Mouse (Mus musculus): ENCODE data around the gene Ube2j2. TPM values are rescaled to one million over a fixed set of nuclear protein-coding genes. Genes with fewer than 3 reads are reported as not detected.

Ube2j2 gene
- total RNA-seq, 2 experiments from 2014 or later: 84.9 to 93.8 TPM

DNA sequence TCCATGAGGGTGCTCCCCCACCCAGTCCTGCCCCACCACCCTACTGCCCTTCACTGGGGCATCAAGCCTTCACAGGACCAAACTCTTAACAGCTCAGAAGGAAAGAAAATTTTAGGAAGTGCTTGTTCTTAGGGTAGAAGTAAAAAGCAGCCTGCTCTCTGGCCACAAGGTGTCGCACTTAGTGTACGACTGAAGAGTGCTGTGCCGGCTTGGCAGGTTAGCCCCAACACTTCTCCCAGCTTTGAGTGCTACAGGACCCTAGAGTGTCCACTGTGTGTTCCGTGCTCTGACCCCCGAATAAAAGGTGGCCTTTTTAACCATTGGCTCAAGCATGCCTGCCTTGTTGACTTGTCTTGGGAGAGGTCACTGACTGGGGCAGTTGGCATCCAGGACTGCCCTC is 15.6 kb downstream of the Ube2j2 start:
- peak; percentile 66 to 83 for DNase-seq (ENCODE audit: extremely low spot score in 1 of 2, low spot score in 2 of 2)
- intact Hi-C loops (cut with DNase I): no loop called here

DNA sequence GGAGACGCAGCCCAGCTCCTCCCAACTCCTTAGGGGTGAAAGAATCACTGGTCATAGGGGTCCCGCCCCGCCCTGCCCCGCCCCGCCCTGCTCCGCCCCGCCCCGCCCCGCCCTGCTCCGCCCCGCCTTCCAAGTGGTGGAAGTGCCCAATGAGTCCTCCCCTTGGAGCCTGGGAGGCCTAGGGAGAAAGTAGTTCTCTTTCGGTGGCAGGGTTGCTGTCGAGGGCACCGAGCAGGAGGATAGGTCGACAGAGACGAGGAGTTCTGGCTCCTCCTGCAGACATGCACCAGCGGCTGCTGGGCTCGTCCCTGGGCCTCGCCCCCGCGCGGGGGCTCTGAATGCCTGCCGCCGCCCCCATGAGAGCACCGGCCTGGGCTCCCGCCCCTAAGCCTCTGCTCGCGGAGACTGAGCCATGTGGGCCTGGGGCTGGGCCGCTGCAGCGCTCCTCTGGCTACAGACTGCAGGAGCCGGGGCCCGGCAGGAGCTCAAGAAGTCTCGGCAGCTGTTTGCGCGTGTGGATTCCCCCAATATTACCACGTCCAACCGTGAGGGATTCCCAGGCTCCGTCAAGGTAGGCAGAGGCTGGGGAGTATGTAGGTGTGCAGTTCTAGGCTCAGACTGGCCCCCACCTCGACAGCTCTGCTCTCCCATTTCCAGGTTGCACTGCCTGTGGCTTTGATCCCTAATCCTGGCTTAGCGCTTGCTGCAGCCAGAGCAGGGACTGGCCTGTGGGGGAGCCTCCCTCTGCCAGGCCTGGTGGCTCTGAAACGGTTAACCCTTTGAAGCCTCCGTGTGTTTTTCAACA is 18.7 kb downstream of the Ube2j2 start, which contains the start of gene C1qtnf12:
Gene C1qtnf12, plus strand, starts transcription at position 152 of the 805 bp plus-strand sequence.
- DNase-seq (ENCODE audit: extremely low spot score in 1 of 2, low spot score in 2 of 2): peak in 1 of 2 experiments; percentile 56
- intact Hi-C loops (cut with DNase I): loop anchor here (10.0 kb wide), 1 partner anchor 132 kb away; no protein-coding TSS in a partner anchor

DNA sequence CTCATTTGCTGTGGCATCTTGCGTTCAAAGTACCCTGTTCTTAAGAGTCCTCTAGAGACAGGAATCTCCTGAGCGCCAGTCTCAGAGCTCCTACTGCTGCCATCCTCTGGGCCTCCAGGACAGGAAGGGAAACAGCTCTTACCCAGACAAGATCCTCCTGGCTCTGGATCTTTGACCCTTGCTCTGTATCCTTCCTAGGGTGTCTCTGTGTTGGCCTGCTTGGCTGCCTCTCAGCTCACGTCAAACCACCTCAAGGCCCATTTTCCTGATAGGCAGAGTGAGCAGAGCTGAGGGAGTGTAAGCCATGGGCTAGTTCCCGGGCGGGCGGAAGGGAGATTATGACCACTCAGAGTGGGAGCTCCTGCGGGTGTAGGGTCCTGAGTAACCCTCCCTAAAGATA is 19.5 kb downstream of the Ube2j2 start:
- intact Hi-C loops (cut with DNase I): loop anchor here (10.0 kb wide), 1 partner anchor 132 kb away; no protein-coding TSS in a partner anchor
- no peak for DNase-seq (ENCODE audit: extremely low spot score in 1 of 2, low spot score in 2 of 2)

DNA sequence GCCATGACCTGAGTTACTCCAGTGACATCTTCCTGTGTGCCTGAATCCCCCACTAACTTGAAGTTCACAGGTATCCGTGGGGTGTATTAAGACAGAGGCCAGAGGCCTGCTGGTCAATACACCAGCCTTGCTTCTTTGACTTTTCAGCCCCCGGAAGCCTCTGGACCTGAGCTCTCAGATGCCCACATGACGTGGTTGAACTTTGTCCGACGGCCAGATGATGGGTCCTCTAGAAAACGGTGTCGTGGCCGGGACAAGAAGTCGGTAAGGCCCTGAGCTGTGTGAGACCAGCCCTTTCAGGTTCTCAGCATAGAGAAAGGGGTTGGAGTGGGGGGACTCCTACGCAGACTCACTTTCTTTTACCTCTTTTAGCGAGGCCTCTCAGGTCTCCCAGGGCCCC is 20.8 kb downstream of the Ube2j2 start:
- intact Hi-C loops (cut with DNase I): loop anchor here (10.0 kb wide), 1 partner anchor 130 kb away; no protein-coding TSS in a partner anchor

DNA sequence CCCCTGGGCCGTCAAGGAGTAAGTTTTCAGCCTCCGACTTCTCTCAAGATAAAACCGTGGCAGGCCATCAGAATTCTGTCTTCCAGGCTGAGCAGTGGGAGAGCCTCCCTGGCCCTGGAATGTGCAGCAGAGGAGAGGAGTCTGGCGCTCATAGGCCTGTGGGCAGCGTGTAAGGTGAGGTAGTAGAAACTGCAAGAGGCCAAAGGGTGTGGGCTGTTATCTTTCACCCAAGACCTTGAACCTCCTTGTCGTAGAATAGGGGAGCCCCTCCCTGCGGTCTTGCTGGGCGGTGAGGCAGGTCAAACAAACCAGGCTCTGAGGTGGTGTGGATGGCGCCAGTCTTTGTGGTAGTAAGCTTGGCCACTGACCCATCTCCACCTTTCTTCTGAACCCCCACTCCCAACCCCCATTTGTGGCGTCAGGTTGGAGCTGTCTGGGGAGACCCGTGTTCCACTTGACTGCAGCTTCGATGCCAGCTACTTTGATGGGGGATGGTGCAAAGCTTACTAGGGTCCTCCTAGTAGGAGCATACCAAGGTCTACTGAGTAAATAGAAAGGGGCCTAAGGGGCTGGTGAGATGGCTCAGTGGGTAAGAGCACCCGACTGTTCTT is 25.5 kb downstream of the Ube2j2 start:
- intact Hi-C loops (cut with DNase I): loop anchor here (10.0 kb wide), 1 partner anchor 126 kb away; no protein-coding TSS in a partner anchor
- DNase-seq (ENCODE audit: extremely low spot score in 1 of 2, low spot score in 2 of 2): no peak

More for the DNA sequence above, 20.8 kb downstream of the Ube2j2 start:
- no peak for DNase-seq (ENCODE audit: extremely low spot score in 1 of 2, low spot score in 2 of 2)

DNA sequence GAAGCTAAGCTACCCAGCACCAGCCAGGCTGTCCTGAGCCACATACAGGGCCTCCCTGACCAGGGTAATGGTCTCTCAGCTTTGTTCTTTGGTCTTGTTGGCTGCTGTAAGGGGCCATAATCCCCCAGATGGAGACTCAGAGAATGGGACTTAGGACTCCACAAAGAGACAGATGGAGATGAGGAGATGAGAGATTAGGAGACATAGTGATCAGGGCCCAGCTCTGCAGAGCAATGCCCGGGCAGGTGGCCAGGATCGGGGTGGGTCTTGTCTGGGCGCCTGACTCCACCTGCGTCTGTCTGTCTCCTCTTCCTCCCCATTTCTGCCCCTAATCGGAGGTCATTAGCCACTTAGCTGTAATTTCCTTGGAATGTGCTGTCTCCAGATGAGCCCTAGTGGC is 26.7 kb downstream of the Ube2j2 start:
- no peak for DNase-seq (ENCODE audit: extremely low spot score in 1 of 2, low spot score in 2 of 2)
- intact Hi-C loops (cut with DNase I): no loop called here

DNA sequence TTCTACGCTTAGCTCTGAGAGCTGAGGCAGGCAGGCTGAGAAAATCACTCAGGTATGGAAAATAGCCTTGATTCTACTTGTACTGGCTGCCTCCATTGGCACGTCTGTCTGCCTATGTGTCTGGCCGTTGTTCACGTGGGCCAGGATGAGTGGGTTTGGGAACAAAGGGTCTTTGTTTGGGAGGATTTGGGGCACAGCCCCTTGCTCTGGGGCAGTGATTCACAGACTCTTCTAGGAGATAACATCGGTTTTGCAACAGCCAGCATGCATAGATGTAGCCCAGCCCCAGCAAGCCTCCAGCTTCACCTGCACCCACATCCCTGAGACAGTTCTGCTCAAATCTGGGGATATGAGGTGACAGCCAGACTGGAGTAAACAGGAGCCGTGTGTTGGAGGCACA is 29.0 kb downstream of the Ube2j2 start:
- intact Hi-C loops (cut with DNase I): no loop called here

DNA sequence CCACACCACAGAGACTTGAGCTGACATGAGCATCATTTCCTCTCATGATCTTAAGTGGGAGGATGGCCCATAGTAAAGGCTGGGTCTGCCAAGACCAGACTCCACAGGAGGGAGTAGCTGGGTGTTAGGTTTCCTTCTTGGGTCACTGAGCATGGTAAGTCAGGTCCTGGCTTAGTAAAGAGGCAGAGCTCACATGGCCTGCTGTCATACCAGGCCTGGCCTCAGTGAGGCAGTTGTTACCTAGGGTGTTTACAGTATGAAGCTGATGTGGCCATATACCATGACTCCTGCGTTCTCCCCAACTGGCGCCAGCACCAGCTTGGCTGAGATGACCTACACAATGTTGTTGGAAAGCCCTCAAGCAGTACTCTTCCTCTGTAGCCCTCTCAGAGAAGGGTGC is 29.6 kb downstream of the Ube2j2 start:
- no peak for DNase-seq (ENCODE audit: extremely low spot score in 1 of 2, low spot score in 2 of 2)
- intact Hi-C loops (cut with DNase I): no loop called here

More for the DNA sequence above, 29.0 kb downstream of the Ube2j2 start:
- DNase-seq (ENCODE audit: extremely low spot score in 1 of 2, low spot score in 2 of 2): no peak

DNA sequence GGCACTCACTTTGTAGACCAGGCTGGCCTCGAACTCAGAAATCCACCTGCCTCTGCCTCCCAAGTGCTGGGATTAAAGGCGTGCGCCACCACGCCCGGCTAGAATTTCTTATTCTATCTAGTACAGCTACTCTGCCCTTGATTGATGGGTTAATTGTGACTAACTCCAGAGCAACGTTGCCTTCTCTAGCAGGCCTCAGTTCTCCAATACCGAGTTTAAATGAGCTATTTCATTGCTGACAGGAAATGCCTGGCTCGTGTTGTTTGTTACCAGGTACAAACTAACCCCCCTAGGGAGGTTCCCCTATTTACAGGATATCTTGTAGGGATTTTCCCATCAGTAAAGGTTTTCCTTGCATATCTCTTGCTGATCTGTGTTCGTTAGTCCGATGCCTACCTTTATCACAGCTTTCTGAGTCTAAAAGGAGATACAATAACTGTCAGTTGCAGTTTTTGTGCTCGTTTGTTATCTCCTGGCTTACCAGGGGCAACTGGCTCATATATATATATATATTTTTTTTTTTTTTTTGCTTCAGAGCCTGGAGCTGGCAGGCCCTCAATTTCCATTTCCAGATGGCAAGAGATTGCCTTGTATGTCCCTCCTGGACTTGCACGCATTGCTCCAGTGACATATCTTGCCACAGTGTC is 37.9 kb downstream of the Ube2j2 start:
- DNase-seq (ENCODE audit: extremely low spot score in 1 of 2, low spot score in 2 of 2): no peak
- intact Hi-C loops (cut with DNase I): no loop called here

DNA sequence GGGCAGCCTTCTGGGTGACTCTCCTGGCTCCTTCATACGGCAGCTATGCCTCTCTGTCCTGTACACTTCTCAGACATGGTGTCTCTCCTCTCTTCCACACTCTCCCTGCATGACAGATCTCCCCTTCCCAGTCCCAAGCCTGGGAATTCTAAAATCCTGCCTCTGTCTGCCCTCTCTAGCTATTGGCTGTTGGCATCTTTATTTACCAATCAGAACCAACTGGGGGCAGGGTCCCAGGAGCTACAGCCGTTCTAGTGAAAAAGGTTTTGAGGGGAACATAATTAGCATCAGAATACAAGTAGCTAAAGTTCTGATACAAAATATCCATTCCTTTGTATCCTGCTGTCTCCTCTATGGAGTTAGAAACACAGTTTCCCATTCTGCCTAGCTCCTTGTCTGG is 40.2 kb downstream of the Ube2j2 start:
- DNase-seq (ENCODE audit: extremely low spot score in 1 of 2, low spot score in 2 of 2): no peak

DNA sequence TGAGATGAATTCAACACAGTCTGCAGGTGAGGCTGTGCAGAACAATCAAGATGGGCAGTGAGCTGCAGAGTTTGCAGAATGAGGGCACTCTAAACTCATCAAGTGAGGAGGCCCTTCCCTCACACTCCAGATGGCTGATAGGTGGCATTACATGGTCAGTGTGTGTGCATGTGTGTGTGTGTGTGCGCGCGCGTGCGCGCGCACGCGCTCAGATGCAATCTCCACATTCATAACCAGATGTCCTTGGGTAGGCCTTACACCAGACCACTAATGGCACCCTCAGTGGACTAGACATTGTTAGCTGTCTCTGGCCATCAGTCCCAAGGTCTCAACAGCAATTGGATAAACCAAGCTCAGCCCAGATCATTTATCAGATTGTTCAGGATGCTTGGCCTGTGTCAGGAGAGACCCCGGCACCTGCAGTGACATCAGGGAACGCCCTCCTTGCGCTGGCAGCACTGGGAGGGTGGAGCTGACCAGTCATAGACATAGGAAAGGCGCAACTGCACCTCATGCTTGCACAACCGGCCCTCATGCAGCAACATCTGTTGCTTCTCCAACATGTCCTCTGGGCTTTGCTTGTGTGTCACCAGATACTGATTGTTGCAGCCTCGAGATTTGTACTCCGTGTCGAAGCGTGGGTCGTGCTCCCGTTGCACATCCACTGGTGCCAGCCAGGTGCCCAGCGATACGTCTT is 47.7 kb downstream of the Ube2j2 start:
- intact Hi-C loops (cut with DNase I): no loop called here
- no peak for DNase-seq (ENCODE audit: extremely low spot score in 1 of 2, low spot score in 2 of 2)

More for the DNA sequence above, 40.2 kb downstream of the Ube2j2 start:
- intact Hi-C loops (cut with DNase I): no loop called here

DNA sequence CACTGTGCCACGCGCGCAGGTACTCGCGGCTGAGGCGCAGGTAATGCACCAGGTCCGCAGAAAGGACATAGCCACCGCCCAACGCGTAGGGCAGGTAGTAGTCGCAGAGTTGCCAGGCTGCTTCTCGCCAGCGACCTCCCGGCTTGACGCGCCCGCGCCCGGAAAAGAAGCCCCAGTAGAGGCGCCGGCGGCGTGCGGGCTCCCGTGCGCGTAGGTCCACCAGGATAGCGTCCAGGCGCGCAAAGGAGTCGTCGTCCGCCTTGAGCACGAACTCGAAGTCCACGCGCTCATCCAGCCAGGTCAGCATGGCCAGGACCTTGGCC is 48.2 kb downstream of the Ube2j2 start:
- intact Hi-C loops (cut with DNase I): no loop called here

DNA sequence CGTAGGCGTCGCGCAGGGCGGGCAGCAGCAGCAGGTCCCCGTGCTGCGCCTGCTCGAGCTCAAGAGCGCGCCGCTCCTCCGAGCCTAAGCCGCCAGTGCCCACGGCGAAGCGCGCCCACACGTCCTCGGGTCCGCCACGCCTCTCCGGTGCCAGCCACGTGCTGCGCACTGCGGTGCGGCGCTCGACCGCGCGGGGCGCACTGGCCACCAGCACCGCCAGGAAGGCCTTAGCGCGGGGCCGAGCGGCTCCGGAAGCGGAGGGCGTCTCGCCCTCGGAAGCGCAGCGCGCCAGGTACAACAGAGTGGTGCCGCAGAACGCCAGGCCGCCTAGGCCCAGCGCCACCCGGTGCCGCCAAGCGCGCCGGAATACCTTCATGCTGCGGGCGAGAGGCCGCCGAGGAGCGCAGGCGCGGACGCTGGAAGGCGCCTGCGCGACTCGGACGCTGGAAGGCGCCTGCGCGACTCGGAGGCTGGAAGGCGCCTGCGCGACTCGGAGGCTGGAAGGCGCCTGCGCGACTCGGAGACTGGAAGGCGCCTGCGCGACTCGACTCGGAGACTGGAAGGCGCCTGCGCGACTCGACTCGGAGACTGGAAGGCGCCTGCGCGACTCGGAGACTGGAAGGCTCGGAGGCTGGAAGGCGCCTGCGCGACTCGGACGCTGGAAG is 48.7 kb downstream of the Ube2j2 start, which contains the start of the genes B3galt6 and Sdf4:
Gene B3galt6, minus strand, starts transcription at position 409 of the 665 bp plus-strand sequence.
Gene Sdf4, plus strand, starts transcription at position 632 of the 665 bp plus-strand sequence.
- intact Hi-C loops (cut with DNase I): no loop called here
- DNase-seq (ENCODE audit: extremely low spot score in 1 of 2, low spot score in 2 of 2): peak; percentile 74 to 91

More for the DNA sequence above, 48.2 kb downstream of the Ube2j2 start:
- DNase-seq (ENCODE audit: extremely low spot score in 1 of 2, low spot score in 2 of 2): peak in 1 of 2 experiments; percentile 17

DNA sequence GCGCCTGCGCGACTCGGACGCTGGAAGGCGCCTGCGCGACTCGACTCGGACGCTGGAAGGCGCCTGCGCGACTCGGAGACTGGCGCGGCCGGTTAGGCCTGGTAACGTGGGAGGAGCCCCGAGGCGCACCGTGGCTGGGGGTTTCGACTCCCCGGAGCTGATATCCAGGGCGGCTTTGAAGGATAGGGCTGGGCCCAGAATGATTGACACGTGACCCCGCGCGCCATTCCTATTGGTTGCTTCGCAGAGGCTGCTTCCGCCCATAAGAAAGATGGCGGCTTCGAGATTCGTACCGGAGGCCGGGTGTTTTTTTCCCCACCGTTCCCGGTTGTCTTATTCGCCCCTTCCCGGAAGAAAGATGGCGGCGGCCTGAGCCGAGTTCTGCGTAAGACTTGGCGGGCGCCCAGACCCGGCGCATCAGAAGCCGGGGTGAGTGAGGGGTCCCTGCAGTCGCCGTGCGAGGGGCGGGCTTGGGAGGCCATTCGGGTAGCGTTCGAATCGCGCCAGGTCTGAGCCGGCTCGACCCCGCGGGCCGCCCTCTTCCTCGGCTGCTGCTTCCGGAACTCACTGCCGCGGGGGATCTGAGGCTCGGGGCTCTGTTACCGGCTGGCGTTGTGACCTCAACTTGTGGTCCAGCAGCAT is 49.4 kb downstream of the Ube2j2 start:
- intact Hi-C loops (cut with DNase I): no loop called here
- DNase-seq (ENCODE audit: extremely low spot score in 1 of 2, low spot score in 2 of 2): peak; percentile 94 to 95

DNA sequence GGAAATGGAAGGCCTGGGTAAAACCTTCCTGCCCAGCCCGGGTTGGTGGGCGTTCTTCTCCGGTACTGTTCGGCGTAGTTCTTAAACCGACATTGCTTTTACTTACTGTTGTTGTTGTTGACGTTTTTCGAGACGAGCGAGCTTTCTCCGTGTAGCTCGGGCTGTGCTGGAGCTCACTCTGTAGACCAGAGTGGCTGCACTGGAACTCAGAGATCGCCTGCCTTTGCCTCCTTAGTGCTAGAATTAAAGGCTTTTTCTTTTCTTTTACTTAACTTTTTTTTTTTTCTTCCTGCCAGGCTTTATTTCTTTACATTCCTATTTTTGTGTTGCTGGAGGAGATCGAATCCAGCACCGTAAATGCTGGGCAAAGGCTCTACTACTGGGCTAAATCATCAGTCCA is 50.0 kb downstream of the Ube2j2 start:
- intact Hi-C loops (cut with DNase I): no loop called here
- no peak for DNase-seq (ENCODE audit: extremely low spot score in 1 of 2, low spot score in 2 of 2)

DNA sequence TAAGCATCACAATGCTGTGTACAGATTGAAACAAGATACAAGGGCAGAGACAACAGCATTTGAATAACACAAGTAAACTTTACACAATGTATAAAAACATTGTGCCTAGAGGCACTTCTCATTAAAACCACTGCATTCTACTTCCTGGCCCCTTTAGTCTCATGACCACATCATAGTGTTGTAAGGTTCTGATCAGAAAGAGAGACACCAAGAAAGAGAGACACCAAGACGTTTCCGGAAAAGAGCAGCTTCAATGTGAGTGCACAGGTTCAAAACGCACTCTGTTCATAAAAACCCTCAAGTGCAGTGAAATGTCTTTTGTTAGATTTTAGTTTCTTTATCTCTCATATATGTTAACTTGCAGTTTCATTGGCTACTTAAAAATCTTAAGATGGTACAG is 60.5 kb downstream of the Ube2j2 start:
- DNase-seq (ENCODE audit: extremely low spot score in 1 of 2, low spot score in 2 of 2): no peak
- intact Hi-C loops (cut with DNase I): no loop called here

DNA sequence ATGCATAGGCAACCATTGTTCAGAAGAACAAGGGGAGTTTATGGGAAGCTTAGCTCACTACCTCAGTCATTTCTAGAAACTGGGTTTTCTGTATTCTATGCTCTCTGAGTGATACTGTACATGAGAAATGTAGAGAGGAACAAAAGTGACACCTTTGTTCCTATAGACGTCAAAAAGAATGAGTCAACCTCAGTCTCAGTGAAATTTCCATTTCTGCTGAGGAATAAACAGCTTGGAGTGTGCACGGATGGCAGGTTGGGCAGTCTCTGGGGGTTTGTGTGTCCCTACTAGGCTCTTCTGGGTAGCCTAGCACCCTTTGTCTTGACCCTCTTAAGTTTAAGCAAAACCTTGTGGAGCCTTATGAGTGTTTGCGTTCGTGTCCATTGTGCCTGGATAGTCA is 64.7 kb downstream of the Ube2j2 start:
- DNase-seq (ENCODE audit: extremely low spot score in 1 of 2, low spot score in 2 of 2): no peak
- intact Hi-C loops (cut with DNase I): no loop called here

All from left cerebral cortex, postnatal 10 days (tissue).